Mouse (Mus musculus): ENCODE measurements at regions not wholly inside any gene's neighbourhood (a gene's known extent, or its start where the extent isn't known, plus 50 kb on each side); places are given as distances from the start of the nearest gene placed in this dataset.

- Histone ChIP-seq H3K27ac (no peak overlapping the region), H3K4me1 (replicated peaks) (no peaks in the 10 kb centered on the region), H3K9me3 (replicated peaks) (no peaks in the 10 kb centered on the region), H3K36me3 (no peaks in the 10 kb centered on the region), H3K9ac (no peak overlapping the region), H3K4me3 (replicated peaks) (no peak overlapping the region), H3K27me3 (no peaks in the 10 kb centered on the region), H3K4me2 (no peak overlapping the region)
- WGBS (ENCODE audit: insufficient replicate concordance), result 46% methylated on average over 4 of the region's 4 CpGs
- ATAC-seq (ENCODE audit: low read depth) (no peak), DNase-seq (no peak)
These were observed 205.4 kb downstream of the Gm9733 start for GRCm38 (mm10) chr3:15126736-15127135.

DNA sequence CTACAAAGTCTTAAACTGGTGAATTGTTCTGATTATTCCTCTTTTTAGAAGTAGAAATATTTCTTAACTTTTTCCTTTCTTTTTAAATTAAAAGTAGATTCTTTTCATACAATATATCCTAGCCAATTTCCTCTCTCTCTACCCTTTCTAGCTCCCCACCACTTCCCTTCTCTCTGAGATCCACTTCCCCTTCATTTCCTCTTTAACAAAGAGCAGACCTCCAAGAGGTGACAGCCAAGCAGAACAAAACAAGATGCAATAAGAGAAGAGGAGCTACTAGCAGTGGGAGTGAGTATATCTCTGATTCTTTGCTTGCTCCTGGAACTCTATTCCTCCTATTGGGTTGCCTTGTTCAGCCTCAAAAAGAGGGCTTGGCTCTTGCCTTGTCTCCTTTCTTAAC is 203.7 kb downstream of the Gm9733 start:
- ATAC-seq (ENCODE audit: low read depth) (no peak), DNase-seq (no peak)
- Histone ChIP-seq H3K36me3 (no peaks in the 10 kb centered on the region), H3K27ac (no peak overlapping the region), H3K27me3 (no peaks in the 10 kb centered on the region), H3K4me2 (no peak overlapping the region), H3K9me3 (replicated peaks) (no peaks in the 10 kb centered on the region), H3K9ac (no peak overlapping the region), H3K4me3 (replicated peaks) (no peak overlapping the region), H3K4me1 (replicated peaks) (no peaks in the 10 kb centered on the region)

DNA sequence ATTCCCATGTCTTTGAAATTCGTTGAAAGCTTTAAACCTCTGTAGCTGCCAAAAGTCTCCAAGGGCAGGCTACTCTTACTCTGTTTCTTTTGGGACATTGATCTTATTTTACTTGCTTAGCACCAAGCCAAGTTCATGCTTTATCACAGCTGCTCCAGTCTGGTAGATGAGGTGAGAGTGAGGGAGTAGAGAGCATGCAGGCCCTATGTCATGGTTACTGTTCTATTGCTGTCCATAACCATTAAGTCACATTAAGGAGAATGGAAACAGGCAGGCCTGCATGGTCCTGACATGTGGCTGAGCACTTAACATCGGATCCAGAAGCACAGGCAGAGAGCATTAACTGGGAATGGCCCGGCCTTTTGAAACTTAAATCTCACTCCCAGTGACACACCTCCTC is 203.1 kb downstream of the Gm9733 start:
- DNase-seq (no peak), ATAC-seq (ENCODE audit: low read depth) (no peak)
- 56% methylated on average over 3 of the region's 3 CpGs for WGBS (ENCODE audit: insufficient replicate concordance)
- Histone ChIP-seq H3K27me3 (no peaks in the 10 kb centered on the region), H3K9ac (no peak overlapping the region), H3K9me3 (replicated peaks) (no peaks in the 10 kb centered on the region), H3K4me2 (no peak overlapping the region), H3K4me3 (replicated peaks) (no peak overlapping the region), H3K27ac (no peak overlapping the region), H3K4me1 (replicated peaks) (no peaks in the 10 kb centered on the region), H3K36me3 (no peaks in the 10 kb centered on the region)

DNA sequence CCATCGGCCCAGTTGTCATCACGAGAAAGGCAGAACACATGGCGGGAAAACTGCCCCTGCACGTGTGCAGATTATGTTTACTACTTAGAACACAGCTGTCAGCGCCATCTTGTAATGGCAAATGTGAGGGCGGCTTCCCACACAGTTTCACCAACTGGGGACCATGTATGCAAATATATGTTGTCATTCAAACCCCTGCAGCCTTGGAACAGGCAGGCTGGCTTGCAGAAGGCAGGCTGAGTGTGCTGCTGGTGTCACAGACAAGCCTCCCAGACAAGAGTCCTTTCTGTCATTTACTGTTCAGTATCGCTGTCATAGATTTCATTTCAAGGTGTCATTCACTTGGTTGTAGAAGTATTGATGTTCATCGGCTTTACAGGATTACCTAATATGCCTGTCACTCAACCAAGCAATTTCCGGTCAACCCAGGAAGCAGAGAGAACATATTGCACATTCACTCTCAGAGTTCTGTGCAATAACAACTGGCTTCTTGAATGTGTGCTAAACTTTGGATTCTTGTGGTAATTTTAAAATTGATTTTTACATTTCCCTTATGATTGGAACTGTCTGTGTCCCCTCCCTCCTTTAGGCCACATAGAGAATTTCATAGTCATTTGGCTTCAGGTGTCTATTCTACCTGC is 202.3 kb downstream of the Gm9733 start:
- Histone ChIP-seq H3K27ac (no peak overlapping the region), H3K4me2 (no peak overlapping the region), H3K27me3 (no peaks in the 10 kb centered on the region), H3K4me3 (replicated peaks) (no peak overlapping the region), H3K4me1 (replicated peaks) (no peaks in the 10 kb centered on the region), H3K36me3 (no peaks in the 10 kb centered on the region), H3K9ac (no peak overlapping the region), H3K9me3 (replicated peaks) (no peaks in the 10 kb centered on the region)
- DNase-seq (no peak), ATAC-seq (ENCODE audit: low read depth) (no peak)
- 74% methylated on average over 9 of the region's 9 CpGs for WGBS (ENCODE audit: insufficient replicate concordance)

GRCm38 (mm10) chr3:15132136-15132535 is 200.0 kb downstream of the Gm9733 start:
- Histone ChIP-seq H3K27me3 (no peaks in the 10 kb centered on the region), H3K4me2 (no peak overlapping the region), H3K4me1 (replicated peaks) (no peaks in the 10 kb centered on the region), H3K4me3 (replicated peaks) (no peak overlapping the region), H3K27ac (no peak overlapping the region), H3K9me3 (replicated peaks) (no peaks in the 10 kb centered on the region), H3K36me3 (no peaks in the 10 kb centered on the region), H3K9ac (no peak overlapping the region)
- no peak for ATAC-seq (ENCODE audit: low read depth)
- 57% methylated on average over 5 of the region's 5 CpGs for WGBS (ENCODE audit: insufficient replicate concordance)
- no peak for DNase-seq

GRCm38 (mm10) chr3:15139550-15139949 is 192.6 kb downstream of the Gm9733 start:
- ATAC-seq (ENCODE audit: low read depth), result no peak
- Histone ChIP-seq H3K4me3 (replicated peaks) (no peak overlapping the region), H3K27me3 (no peaks in the 10 kb centered on the region), H3K4me2 (no peak overlapping the region), H3K4me1 (replicated peaks) (no peaks in the 10 kb centered on the region), H3K27ac (no peak overlapping the region), H3K36me3 (no peaks in the 10 kb centered on the region), H3K9me3 (replicated peaks) (no peaks in the 10 kb centered on the region), H3K9ac (no peak overlapping the region)
- DNase-seq, result no peak
- WGBS (ENCODE audit: insufficient replicate concordance), result 58% methylated on average over 1 of the region's 1 CpGs

DNA sequence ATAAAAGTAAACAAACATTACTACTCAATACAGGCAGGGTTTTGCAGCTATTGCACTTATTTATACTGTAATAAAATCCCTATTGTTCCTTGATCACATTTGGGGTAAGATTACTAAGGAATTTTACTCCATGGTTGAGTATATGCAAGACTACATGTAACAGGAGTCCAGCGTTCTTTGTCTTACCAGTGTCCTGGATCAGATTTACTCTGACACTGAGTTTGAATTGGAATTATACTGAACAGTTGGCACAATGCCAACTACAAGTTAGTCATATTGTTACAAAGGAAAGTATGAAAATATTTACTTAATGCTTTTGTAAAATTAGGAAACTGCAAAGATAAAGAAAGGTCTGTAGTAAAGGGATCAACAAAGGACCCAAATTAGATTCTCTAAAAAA is 178.4 kb downstream of the Gm9733 start:
- no peak for ATAC-seq (ENCODE audit: low read depth)
- 63% methylated on average over 1 of the region's 1 CpGs for WGBS (ENCODE audit: insufficient replicate concordance)

DNA sequence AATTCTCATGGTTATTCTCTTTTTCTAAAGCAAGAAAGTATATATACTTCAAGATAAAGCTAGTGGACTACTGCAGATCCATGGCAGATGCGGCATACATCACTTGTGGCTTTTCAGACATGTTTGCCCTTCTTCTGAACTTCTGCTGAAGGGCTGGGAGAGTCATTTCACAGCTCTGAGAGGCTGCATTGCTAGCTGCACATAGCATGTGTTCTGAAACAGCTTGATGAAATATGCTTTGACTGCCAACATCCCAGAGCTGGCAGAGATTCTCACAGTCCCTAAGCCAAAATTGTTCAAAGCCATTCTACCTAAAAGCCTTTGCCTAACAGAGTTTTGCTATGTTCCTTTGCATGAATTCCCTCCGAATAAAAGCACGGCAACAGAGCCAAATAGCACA is 177.9 kb downstream of the Gm9733 start:
- no peak overlapping the region for H3K4me2 ChIP-seq
- H3K4me1 ChIP-seq (replicated peaks), result no peaks in the 10 kb centered on the region
- H3K27me3 ChIP-seq, result no peaks in the 10 kb centered on the region
- H3K4me3 ChIP-seq (replicated peaks), result no peak overlapping the region
- ATAC-seq (ENCODE audit: low read depth), result no peak
- no peaks in the 10 kb centered on the region for H3K36me3 ChIP-seq
- 66% methylated on average over 3 of the region's 3 CpGs for WGBS (ENCODE audit: insufficient replicate concordance)
- H3K9ac ChIP-seq, result no peak overlapping the region
- no peak for DNase-seq
- no peak overlapping the region for H3K27ac ChIP-seq
- H3K9me3 ChIP-seq (replicated peaks), result no peaks in the 10 kb centered on the region

More for the DNA sequence above, 178.4 kb downstream of the Gm9733 start:
- no peaks in the 10 kb centered on the region for H3K36me3 ChIP-seq
- H3K4me2 ChIP-seq, result no peak overlapping the region
- DNase-seq, result no peak
- no peak overlapping the region for H3K9ac ChIP-seq
- no peaks in the 10 kb centered on the region for H3K4me1 ChIP-seq (replicated peaks)
- no peak overlapping the region for H3K27ac ChIP-seq
- no peak overlapping the region for H3K4me3 ChIP-seq (replicated peaks)
- H3K27me3 ChIP-seq, result no peaks in the 10 kb centered on the region
- no peaks in the 10 kb centered on the region for H3K9me3 ChIP-seq (replicated peaks)

DNA sequence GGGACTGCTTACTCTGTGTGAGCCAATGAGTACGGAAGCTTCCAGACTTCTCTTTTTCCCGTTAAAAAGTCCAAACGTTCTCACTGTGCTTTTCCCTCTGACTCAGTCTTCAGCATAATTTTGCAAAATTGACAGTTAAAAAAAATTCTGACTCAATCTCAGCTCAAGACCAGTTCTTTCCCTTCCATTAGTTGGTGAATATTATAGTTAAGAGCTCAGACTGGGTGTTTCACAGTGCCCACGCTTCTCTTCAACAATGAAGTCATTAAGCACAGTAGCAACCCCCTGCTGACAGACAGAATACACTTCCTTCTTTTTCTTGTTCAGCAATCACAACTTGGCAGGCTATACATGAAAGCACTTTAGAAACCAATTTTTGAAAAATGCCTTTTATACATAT is 175.4 kb downstream of the Gm9733 start:
- WGBS (ENCODE audit: insufficient replicate concordance), result 67% methylated on average over 4 of the region's 4 CpGs
- no peak overlapping the region for H3K9ac ChIP-seq
- ATAC-seq (ENCODE audit: low read depth), result no peak
- no peak overlapping the region for H3K4me2 ChIP-seq
- no peaks in the 10 kb centered on the region for H3K27me3 ChIP-seq
- DNase-seq, result no peak
- H3K4me3 ChIP-seq (replicated peaks), result no peak overlapping the region
- no peak overlapping the region for H3K27ac ChIP-seq
- no peaks in the 10 kb centered on the region for H3K9me3 ChIP-seq (replicated peaks)
- no peaks in the 10 kb centered on the region for H3K4me1 ChIP-seq (replicated peaks)
- H3K36me3 ChIP-seq, result no peaks in the 10 kb centered on the region

- Histone ChIP-seq H3K27ac (no peak overlapping the region), H3K4me3 (replicated peaks) (no peak overlapping the region), H3K9ac (no peak overlapping the region), H3K27me3 (no peaks in the 10 kb centered on the region), H3K4me1 (replicated peaks) (no peaks in the 10 kb centered on the region), H3K4me2 (no peak overlapping the region), H3K36me3 (no peaks in the 10 kb centered on the region), H3K9me3 (replicated peaks) (no peaks in the 10 kb centered on the region)
- 45% methylated on average over 1 of the region's 1 CpGs for WGBS (ENCODE audit: insufficient replicate concordance)
- ATAC-seq (ENCODE audit: low read depth) (no peak), DNase-seq (no peak)
These were observed 174.3 kb downstream of the Gm9733 start for GRCm38 (mm10) chr3:15157842-15158241.

GRCm38 (mm10) chr3:15158926-15159325 is 173.2 kb downstream of the Gm9733 start:
- no peaks in the 10 kb centered on the region for H3K9me3 ChIP-seq (replicated peaks)
- H3K27me3 ChIP-seq, result no peaks in the 10 kb centered on the region
- no peak overlapping the region for H3K9ac ChIP-seq
- WGBS (ENCODE audit: insufficient replicate concordance), result 73% methylated on average over 8 of the region's 8 CpGs
- no peak overlapping the region for H3K4me2 ChIP-seq
- H3K4me3 ChIP-seq (replicated peaks), result no peak overlapping the region
- H3K27ac ChIP-seq, result no peak overlapping the region
- H3K4me1 ChIP-seq (replicated peaks), result no peaks in the 10 kb centered on the region
- ATAC-seq (ENCODE audit: low read depth) (no peak), DNase-seq (no peak)
- no peaks in the 10 kb centered on the region for H3K36me3 ChIP-seq

DNA sequence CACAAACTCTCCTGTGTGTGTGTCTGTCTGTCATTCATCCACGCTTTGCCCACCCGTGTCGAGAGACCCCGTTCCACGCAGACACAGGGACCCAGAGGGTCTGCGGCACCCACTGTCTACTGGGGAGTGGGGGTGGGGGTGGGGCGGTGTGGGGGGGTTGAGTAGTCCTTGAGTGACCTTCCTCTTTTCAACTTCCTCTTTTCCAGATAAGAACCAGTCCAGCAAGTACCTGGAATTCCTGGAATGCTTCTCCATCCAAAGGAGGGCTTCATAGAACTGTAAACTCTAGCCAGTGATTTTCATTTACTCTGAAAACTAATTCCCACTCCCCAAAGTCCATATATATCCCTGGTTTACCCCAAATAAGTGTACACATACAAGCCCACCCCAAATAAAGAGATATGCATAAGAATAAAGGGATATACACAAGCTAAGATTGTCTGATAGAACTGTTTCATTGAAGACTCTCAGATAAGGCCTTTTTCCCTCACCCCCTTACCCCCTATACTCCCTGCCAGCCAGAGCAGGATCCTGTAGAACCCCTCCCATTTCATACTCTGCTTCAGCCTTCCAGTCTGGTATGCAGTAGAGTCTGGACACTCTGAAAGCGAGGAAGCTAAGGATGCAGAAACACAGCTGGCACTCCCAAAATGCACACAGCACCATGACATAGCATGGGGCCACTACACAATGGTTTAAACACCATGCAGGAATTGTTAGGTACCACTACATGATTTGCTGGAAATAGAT is 172.0 kb downstream of the Gm9733 start:
- H3K4me1 ChIP-seq (replicated peaks), result no peaks in the 10 kb centered on the region
- H3K4me3 ChIP-seq (replicated peaks), result no peak overlapping the region
- 59% methylated on average over 8 of the region's 8 CpGs for WGBS (ENCODE audit: insufficient replicate concordance)
- no peaks in the 10 kb centered on the region for H3K27me3 ChIP-seq
- H3K9ac ChIP-seq, result no peak overlapping the region
- H3K4me2 ChIP-seq, result no peak overlapping the region
- no peak overlapping the region for H3K27ac ChIP-seq
- no peaks in the 10 kb centered on the region for H3K9me3 ChIP-seq (replicated peaks)
- H3K36me3 ChIP-seq, result no peaks in the 10 kb centered on the region
- DNase-seq (no peak), ATAC-seq (ENCODE audit: low read depth) (0 out of 2 replicates have a peak, but pooled peaks have one; percentile 15)
